Mouse (Mus musculus) heart, postnatal 0 days (tissue): ENCODE measurements around the gene Lyplal1. TPM values are rescaled to one million over a fixed set of nuclear protein-coding genes. Genes with fewer than 3 reads are reported as not detected.

Source experiments
- ATAC-seq: fragments of 200-750 bp; cut with Nextera tagmentation; 2 replicates; pipeline ENCODE4 v1.8.0; 2017; ENCODE audit warnings: low read depth, moderate number of reproducible peaks, moderate library complexity; ENCODE audit not compliant: insufficient read depth
- DNase-seq: peaks from one replicate; pipeline ENCODE4 v3.0.0-alpha.2; 2016; ENCODE audit warnings: low spot score
- H3K27ac ChIP-seq: fragments of 300-500 bp; sonication (generic); 2 replicates; pipeline ENCODE4 v1.5.1; 2014; ENCODE audit warnings: low read depth, mild to moderate bottlenecking
- H3K27me3 ChIP-seq: fragments of 300-500 bp; sonication (generic); 2 replicates; pipeline ENCODE4 v1.6.1; 2014; ENCODE audit warnings: low read length, mixed read lengths; ENCODE audit not compliant: control insufficient read depth, insufficient read depth
- H3K36me3 ChIP-seq: fragments of 300-500 bp; sonication (generic); replicated peaks from 2 replicates; pipeline ENCODE4 v1.6.1; 2014; ENCODE audit warnings: low read length, mixed read lengths; ENCODE audit not compliant: control insufficient read depth, insufficient read depth
- H3K4me1 ChIP-seq: fragments of 300-500 bp; sonication (generic); 2 replicates; pipeline ENCODE4 v1.6.1; 2014; ENCODE audit warnings: antibody characterized with exemption; ENCODE audit not compliant: control insufficient read depth, insufficient read depth
- H3K4me2 ChIP-seq: fragments of 300-500 bp; sonication (generic); 2 replicates; pipeline ENCODE4 v1.6.1; 2014; ENCODE audit warnings: low read depth, mild to moderate bottlenecking, low read length, moderate library complexity
- H3K4me3 ChIP-seq: fragments of 300-500 bp; sonication (generic); 2 replicates; pipeline ENCODE4 v1.5.1; 2014; ENCODE audit warnings: low read depth, low read length
- H3K9ac ChIP-seq: fragments of 300-500 bp; sonication (generic); replicated peaks from 2 replicates; pipeline ENCODE4 v1.6.1; 2014; ENCODE audit warnings: low read depth, low read length, mixed read lengths
- H3K9me3 ChIP-seq: fragments of 300-500 bp; sonication (generic); replicated peaks from 2 replicates; pipeline ENCODE4 v1.6.1; 2016; ENCODE audit warnings: low read length; ENCODE audit not compliant: control insufficient read depth
- CTCF ChIP-seq: IDR thresholded peaks from 2 replicates; pipeline ENCODE4 v1.5.1; 2016; ENCODE audit warnings: antibody characterized with exemption, control low read depth, low read depth
- EP300 ChIP-seq: IDR thresholded peaks from 2 replicates; pipeline ENCODE4 v1.6.1; 2016; ENCODE audit warnings: antibody characterized with exemption, low read depth
- WGBS: fragments of 180-500 bp; shearing (Covaris S2); extraction: QIAGEN DNeasy Blood & Tissue Kit; methylation state at CpG from one replicate; pipeline ENCODE4 v1.1.7; 2014; 5-methylcytosine and 5-hydroxymethylcytosine counted together
- polyA plus RNA-seq: library from polyadenylated mRNA; unstranded; fragments of >200 nt; fragmentation: Nextera tagmentation; extraction: Ambion mirVana; gene quantifications from 2 replicates; pipeline ENCODE4 v1.2.1, GENCODE M21; 2015
- total RNA-seq: library from RNA; depleted of rRNA; stranded (reverse); fragments of >200 nt; gene quantifications from 2 replicates; pipeline ENCODE4 v1.2.3, GENCODE M21; 2014; ENCODE audit warnings: low replicate concordance

The Lyplal1 gene
- total and polyA plus RNA-seq, 2 experiments from 2014 or later: 5.0 to 7.7 TPM

DNA sequence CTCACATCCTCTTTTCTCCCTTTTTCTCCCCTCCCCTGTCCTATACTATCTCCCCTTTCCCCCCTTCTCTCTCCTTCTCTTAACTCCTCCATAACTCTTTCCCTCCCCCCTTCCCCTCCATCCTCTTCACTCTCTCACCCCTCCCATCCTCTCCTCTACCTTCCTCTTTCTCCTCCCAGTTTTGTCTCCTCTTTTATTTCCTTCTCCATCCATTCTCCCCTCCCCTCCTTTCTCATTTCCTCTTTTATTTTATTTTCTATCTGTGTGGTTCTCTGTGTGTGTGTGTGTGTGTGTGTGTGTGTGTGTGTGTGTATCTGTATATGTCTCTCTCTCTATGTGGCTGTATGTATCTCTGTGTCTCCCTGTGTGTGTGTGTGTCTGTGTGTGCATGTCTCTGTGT is 6.6 kb upstream of the Lyplal1 start:
- Histone ChIP-seq H3K9ac (no peak overlapping the region), H3K4me3 (no peak overlapping the region), H3K36me3 (no peaks in the 10 kb centered on the region), H3K27me3 (no peaks in the 10 kb centered on the region), H3K4me1 (no peaks in the 10 kb centered on the region), H3K27ac (no peak overlapping the region), H3K9me3 (no peaks in the 10 kb centered on the region), H3K4me2 (no peak overlapping the region)
- TF ChIP-seq EP300: no peak
- no peak for TF ChIP-seq CTCF
- ATAC-seq (no peak), DNase-seq (no peak)

DNA sequence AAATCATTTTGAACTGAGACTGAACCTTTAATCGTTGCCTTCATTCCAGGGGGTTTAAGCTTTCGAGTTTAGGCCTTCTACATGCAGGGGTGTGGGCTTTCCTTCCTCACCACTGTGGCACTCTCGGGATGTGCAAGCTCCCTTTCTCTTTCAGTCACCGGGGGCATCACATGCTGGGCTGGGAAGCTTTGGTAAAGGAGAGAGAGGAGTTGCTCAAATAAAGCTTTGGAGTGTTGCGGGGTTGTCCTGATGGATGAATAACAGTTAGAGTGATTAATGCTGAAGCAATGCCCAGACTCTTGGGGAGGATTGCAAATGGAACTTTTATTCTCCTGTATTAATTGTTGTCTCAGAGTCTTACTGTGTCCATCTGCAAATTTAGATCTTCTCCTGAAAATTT is 2.7 kb upstream of the Lyplal1 start:
- H3K9ac ChIP-seq: no peak overlapping the region
- no peak overlapping the region for H3K4me3 ChIP-seq
- 46% methylated on average over 5 of the region's 5 CpGs for WGBS
- H3K36me3 ChIP-seq: no peaks in the 10 kb centered on the region
- H3K27me3 ChIP-seq: no peaks in the 10 kb centered on the region
- TF ChIP-seq CTCF: no peak
- TF ChIP-seq EP300: no peak
- no peak overlapping the region for H3K27ac ChIP-seq
- DNase-seq: no peak
- H3K4me2 ChIP-seq: no peak overlapping the region
- no peak for ATAC-seq
- no peaks in the 10 kb centered on the region for H3K9me3 ChIP-seq
- H3K4me1 ChIP-seq: 0 out of 2 replicates have a peak, but pooled peaks cover 8% of the 10 kb centered on the region

DNA sequence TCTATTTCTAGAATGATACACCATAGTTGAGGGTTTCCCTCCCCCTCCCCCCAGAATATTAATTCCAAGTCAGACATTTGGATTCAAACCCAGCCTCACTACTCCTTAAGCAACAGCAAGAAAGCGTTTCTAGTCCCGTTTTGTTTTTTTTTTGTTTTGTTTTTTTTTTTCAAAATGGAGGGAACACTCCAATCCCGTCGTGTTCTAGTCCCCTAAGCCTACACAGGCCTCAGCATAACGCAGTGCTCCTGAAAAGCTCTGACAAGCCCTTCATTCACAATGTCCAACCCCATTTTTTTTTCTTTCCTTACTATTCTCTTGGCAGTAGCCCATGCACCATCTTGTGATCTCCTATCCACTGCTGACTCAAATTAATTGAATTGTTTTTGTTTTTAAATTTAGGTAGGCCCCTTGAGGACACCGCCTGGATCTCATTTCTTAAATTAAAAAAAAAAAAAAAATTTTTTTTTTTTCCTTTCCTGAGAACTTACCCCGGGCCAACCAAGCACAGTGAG is 967 bp downstream of the Lyplal1 start:
- no peak for TF ChIP-seq EP300
- no peak for TF ChIP-seq CTCF
- 73% methylated on average over 7 of the region's 7 CpGs for WGBS
- H3K27ac ChIP-seq: no peak overlapping the region
- no peaks in the 10 kb centered on the region for H3K27me3 ChIP-seq
- DNase-seq: no peak
- H3K4me2 ChIP-seq: peak overlapping the region; percentile 86
- 0 out of 2 replicates have a peak, but pooled peaks cover 8% of the 10 kb centered on the region for H3K4me1 ChIP-seq
- H3K36me3 ChIP-seq: no peaks in the 10 kb centered on the region
- H3K4me3 ChIP-seq: peak overlapping the region; percentile 80; the same call in 1 of the 2 replicates
- ATAC-seq: no peak
- no peak overlapping the region for H3K9ac ChIP-seq
- no peaks in the 10 kb centered on the region for H3K9me3 ChIP-seq

DNA sequence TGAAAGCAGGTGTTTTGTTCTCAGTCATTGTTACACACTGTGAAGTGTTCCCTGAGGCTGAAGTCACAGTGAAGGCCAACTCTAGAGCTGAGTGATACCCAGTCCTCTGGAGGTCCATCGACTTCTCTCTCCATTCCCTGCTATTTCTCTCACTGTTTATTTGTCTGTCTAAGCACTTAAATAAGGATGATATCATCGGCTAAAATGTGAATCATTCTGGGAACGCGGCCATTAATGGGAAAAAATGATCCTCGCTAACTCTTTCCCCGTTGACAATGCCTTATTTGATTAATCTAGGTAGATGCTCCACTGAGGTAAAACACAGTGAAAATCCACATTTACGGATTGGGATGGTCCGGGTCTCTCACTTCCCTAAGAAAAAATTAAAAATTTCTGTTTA is 14.8 kb downstream of the Lyplal1 start:
- TF ChIP-seq EP300 (no peak), CTCF (no peak)
- Histone ChIP-seq H3K4me1 (no peaks in the 10 kb centered on the region), H3K4me3 (no peak overlapping the region), H3K9ac (no peak overlapping the region), H3K27ac (no peak overlapping the region), H3K4me2 (no peak overlapping the region), H3K36me3 (no peaks in the 10 kb centered on the region), H3K9me3 (no peaks in the 10 kb centered on the region), H3K27me3 (no peaks in the 10 kb centered on the region)
- WGBS: 82% methylated on average over 8 of the region's 8 CpGs
- no peak for ATAC-seq
- no peak for DNase-seq

DNA sequence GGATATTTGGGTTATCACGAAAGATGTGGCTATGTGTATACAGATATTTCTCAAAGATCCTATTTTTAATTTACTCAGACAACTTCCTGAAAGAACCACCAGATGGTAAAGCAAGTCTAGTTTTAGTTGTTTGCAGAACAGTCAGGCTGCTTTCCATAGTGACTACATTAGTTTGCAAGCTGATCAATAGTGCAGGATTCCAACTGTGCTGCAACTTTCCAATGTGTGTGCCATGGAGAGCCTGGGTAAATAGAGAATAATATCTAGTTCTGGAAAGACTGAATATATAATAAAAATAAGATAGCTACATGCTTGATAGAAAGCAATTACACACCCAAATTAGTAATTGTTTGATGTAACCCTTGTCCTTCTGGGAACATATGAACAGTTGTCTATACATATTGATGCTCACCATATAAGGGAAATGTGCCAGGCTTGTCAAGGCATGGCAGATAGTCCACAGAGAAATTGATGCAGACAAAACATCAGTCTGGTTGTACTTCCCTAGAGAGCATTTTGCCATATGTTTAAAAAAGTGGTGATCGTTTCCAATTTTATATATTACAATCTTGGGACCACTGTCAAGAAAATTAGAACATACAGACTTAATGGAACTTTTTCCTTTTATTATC is 50.7 kb downstream of the Lyplal1 start:
- DNase-seq (no peak), ATAC-seq (no peak)
- Histone ChIP-seq H3K36me3 (no peaks in the 10 kb centered on the region), H3K27ac (no peak overlapping the region), H3K4me3 (no peak overlapping the region), H3K27me3 (no peaks in the 10 kb centered on the region), H3K9me3 (no peaks in the 10 kb centered on the region), H3K4me1 (no peaks in the 10 kb centered on the region), H3K4me2 (no peak overlapping the region), H3K9ac (no peak overlapping the region)
- WGBS: 84% methylated on average over 2 of the region's 2 CpGs
- TF ChIP-seq EP300 (no peak), CTCF (no peak)

DNA sequence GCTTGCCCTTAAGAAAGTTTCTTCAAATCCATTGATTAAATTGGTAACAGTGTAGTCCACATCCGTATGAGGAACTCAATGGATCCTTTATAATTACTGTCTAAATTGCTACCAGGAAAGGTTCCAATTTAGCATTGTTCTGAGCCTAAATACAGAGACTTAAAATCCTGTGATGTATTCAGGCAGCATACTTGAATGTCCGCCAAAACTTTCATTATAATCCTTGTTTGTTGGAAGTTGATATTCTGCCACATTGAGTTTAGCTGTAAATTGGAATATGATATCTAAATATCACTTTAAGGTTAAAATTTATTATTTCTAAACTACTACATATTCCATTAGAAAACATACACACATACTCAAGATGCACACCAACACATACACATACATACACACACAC is 57.1 kb downstream of the Lyplal1 start:
- H3K9me3 ChIP-seq: no peaks in the 10 kb centered on the region
- no peak for DNase-seq
- no peak for ATAC-seq
- no peak overlapping the region for H3K27ac ChIP-seq
- TF ChIP-seq CTCF (no peak), EP300 (no peak)
- no peak overlapping the region for H3K4me2 ChIP-seq
- no peaks in the 10 kb centered on the region for H3K36me3 ChIP-seq
- WGBS: 72% methylated on average over 2 of the region's 2 CpGs
- no peaks in the 10 kb centered on the region for H3K27me3 ChIP-seq
- H3K9ac ChIP-seq: no peak overlapping the region
- no peak overlapping the region for H3K4me3 ChIP-seq
- H3K4me1 ChIP-seq: no peaks in the 10 kb centered on the region
